Mouse (Mus musculus) liver, embryonic 14.5 days (tissue): ENCODE results near the gene Naa38.

Experiments
- CTCF ChIP-seq: IDR thresholded peaks from 2 replicates; pipeline ENCODE4 v1.5.1; 2016; ENCODE audit warnings: antibody characterized with exemption, low read depth, control low read depth
- EP300 ChIP-seq: IDR thresholded peaks from 2 replicates; pipeline ENCODE4 v1.6.1; 2016; ENCODE audit warnings: antibody characterized with exemption, low read depth

GRCm38 (mm10) chr11:69357690-69358089, 37.6 kb upstream of the Naa38 start:
- TF ChIP-seq CTCF (no peak), EP300 (no peak)
